Mouse (Mus musculus): Measurements from ENCODE around the gene Wdr46.

The Wdr46 gene

DNA sequence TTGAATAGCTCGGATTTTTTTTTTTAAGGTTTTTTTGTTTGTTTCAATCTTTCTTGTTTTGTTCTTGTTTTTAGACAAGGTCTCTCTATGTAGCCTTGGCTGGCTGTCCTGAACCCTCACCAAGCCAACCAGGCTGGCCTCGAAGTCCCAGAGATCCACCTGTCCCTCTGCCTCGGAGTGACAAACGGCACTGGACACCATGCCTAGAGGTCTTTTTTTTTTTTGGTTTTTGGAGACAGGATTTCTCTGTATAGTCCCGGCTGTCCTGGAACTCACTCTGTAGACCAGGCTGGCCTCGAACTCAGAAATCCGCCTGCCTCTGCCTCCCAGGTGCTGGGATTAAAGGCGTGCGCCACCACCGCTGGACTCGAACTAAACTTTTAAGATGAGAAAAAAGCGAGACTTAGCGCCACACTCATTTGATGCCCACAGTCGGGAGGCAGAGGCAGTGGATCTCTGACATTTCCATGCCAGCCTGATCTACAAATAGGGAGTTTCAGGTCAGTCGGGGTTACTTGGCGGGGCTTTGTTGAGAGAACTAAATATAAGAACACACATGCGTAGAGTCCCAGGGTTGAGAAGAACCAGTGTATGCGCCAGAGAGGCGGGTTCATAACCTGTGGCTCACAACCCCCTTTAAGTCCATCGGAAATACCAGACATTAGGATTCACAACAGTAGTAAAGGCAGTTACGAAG lies 12.1 kb upstream of the Wdr46 start:
- no peak for DNase-seq (ENCODE audit: low spot score in 2 of 2)

DNA sequence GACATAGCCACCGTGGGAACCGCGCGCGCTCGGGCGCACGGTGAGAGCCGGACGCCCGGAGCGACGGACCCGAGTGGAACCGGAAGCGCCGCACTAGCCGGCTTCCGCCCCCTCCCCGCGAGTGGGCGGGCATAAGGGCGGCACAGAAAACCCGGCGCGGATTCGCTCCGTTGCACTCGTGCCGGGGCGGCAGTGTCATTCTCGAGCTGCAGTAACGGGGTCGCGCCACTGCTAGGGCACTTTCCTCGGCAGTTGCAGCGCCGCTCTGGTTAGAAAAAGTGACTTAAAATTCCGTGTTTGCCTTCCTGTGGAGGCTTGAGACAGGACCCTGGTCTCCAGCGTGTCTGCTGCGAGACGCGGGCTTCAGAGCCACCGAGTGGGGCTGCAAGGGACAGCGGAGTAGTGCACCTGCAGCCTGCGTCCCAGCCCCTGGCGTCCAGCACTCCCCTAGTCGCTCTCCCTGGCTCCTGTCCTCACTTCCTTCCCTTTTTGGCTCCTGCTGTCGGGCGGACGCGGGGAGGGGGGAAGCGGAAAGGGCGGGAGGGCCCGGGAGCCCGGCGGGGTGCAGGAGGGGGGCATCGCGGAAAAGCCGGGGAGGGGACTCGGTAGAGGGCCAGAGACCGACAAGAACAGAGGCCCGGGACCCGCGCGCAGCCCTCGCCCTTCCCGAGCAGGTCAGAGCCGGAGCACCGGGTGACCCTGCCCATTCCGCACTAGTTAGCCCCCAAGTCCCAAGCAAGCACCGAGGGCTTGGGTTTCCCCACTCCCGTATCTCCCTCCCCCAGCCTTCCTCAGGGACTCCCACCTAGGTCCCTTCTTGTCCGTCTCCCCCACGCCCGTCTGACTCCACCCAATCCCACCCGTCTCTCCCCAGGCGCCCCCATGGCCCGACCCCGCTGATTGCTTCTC lies 10.8 kb upstream of the Wdr46 start, which contains the start of gene Rgl2:
Gene Rgl2 (plus strand): TSS at position 173 of the 909 bp plus-strand sequence.
- DNase-seq (ENCODE audit: low spot score in 2 of 2) = peak; percentile 86 to 88

DNA sequence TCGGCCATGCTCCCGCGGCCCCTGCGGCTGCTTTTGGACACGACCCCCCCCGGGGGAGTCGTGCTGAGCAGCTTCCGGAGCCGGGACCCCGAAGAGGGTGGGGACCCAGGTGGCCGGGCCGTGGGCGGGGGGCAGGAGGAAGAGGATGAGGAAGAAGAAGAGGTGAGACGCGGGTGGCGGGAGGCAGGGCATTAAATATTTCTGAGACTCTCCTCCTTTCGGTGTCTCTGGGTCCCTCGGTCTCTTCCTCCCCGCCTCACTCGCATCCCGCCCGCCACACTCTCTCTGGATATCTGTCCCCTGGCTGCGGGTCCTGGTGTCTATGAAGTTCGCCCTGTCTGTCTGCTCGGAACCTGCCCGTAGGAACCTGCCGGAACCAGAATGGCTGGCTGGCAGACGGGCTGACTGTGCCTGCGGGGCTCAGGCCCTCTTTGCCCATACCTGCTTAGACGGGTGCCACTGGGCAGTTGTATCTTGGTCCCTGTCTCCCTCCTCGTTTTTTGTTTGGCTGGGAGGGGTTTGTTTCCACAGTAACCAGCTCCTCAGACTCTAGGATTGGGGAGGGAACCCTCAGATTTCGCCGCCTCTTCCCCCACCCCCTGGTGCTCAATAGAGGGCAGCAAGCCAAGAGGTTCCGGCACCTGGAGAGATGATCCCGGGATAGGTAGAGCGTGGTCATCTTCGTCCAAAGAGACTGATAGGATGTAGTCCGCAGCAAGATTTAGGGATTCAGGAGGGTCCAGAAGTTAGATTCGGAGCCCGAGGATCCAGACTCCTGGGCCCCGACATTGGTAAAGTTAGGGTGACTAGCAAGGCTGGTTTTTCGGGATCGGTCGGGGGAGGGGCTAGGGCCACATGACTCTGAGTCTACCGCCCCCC lies 9.9 kb upstream of the Wdr46 start:
- peak; percentile 54 to 57 for DNase-seq (ENCODE audit: low spot score in 2 of 2)

- no peak for DNase-seq (ENCODE audit: low spot score in 2 of 2)
Measured at GRCm38 (mm10) chr17:33931159-33931866, 9.1 kb upstream of the Wdr46 start.

DNA sequence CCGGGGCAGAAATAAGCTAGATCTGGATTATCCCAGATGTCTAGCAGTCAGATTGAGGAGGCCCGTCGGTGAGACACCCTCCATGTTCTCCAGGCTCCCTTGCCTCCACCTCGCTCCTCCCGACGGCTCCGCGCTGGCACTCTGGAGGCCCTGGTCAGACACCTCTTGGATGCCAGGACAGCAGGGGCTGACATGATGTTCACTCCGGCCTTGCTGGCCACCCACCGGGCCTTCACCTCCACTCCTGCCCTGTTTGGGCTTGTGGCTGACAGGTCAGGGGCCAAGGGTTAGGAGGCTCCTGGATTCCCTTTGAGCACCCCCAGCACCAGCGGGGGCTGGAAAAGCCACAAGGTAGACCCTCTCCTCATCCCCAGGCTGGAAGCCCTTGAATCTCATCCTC lies 8.5 kb upstream of the Wdr46 start:
- DNase-seq (ENCODE audit: low spot score in 2 of 2) = peak in 1 of 2 experiments; percentile 3

- peak in 1 of 2 experiments; percentile 4 for DNase-seq (ENCODE audit: low spot score in 2 of 2)
Measured at GRCm38 (mm10) chr17:33932448-33932847, 8.0 kb upstream of the Wdr46 start.

DNA sequence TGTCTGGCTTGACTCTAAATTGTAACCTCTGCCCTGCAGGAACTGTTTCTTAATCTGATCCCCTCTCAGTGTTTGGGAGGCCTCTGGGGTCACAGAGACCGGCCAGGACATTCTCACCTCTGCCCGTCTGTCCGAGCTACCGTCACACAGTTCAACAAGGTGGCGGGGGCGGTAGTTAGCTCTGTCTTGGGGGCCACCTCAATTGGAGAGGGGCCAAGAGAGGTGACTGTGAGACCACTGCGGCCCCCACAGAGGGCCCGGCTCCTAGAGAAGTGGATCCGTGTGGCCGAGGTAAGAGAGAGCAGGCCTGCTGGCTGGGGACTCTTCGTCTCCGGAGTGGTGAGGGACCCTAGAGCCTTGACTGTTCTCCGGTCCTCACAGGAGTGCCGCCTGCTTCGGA lies 7.5 kb upstream of the Wdr46 start:
- no peak for DNase-seq (ENCODE audit: low spot score in 2 of 2)

- no peak for DNase-seq (ENCODE audit: low spot score in 2 of 2)
Measured at GRCm38 (mm10) chr17:33935422-33936055, 4.9 kb upstream of the Wdr46 start.

GRCm38 (mm10) chr17:33936993-33937392 lies 3.5 kb upstream of the Wdr46 start:
- no peak for DNase-seq (ENCODE audit: low spot score in 2 of 2)

GRCm38 (mm10) chr17:33938783-33939182 lies 1.7 kb upstream of the Wdr46 start:
- DNase-seq (ENCODE audit: low spot score in 2 of 2) = no peak

DNA sequence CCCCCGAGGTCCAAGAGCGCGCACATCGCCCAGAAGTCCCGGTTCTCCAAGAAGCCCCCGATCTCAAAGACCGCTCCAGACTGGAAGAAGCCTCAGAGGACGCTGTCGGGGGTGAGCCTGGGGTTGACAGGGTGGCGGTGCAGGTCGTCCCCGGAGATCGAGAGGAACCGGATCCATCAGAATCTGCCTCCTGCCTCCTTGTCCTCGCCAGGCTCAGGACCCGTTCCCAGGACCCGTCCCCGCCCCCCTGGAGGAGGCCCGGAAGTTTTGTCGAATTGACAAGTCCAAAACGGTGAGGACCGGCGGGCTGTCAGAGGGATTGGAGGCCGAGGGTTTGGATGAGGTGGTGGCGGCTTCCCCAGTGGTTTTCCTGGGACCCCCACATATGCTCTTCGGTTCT lies 521 bp downstream of the Wdr46 start:
- no peak for DNase-seq (ENCODE audit: low spot score in 2 of 2)

DNA sequence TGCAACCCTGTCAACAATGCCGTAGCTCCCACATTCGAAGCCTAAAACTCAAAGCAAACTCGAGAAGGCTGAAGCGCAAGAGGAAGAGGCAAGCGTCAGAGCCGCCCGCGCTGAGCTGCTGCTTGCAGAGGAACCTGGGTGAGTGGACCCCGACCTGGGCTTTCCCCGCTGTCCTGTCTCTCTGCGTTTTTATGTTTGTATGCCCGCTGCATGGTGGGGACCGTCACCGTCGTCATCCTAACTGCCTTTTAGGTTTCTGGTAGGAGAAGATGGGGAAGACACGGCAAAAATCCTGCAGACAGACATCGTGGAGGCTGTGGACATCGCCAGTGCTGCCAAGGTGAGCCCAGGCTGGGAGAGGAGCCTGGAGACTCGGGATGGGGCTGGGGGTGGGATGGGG lies 921 bp downstream of the Wdr46 start:
- no peak for DNase-seq (ENCODE audit: low spot score in 2 of 2)

DNA sequence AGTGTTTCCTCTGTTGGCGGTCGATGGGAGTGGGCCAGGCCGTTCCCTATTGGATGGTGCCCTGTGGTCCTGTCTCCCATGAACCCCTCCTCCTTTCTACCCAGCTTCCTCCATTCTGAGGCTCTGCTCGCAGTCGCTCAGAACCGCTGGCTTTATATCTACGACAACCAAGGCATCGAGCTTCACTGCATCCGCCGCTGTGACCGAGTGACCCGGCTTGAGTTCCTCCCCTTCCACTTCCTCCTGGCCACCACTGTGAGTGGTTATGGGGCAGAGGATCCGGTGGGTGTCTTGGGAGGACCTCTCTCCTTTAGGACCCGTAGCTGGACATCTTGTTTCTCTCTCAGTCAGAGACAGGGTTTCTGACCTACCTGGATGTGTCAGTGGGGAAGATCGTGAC lies 3.0 kb downstream of the Wdr46 start:
- no peak for DNase-seq (ENCODE audit: low spot score in 2 of 2)

- no peak for DNase-seq (ENCODE audit: low spot score in 2 of 2)
Measured at GRCm38 (mm10) chr17:33947430-33948089, 7.1 kb downstream of the Wdr46 start.

DNA sequence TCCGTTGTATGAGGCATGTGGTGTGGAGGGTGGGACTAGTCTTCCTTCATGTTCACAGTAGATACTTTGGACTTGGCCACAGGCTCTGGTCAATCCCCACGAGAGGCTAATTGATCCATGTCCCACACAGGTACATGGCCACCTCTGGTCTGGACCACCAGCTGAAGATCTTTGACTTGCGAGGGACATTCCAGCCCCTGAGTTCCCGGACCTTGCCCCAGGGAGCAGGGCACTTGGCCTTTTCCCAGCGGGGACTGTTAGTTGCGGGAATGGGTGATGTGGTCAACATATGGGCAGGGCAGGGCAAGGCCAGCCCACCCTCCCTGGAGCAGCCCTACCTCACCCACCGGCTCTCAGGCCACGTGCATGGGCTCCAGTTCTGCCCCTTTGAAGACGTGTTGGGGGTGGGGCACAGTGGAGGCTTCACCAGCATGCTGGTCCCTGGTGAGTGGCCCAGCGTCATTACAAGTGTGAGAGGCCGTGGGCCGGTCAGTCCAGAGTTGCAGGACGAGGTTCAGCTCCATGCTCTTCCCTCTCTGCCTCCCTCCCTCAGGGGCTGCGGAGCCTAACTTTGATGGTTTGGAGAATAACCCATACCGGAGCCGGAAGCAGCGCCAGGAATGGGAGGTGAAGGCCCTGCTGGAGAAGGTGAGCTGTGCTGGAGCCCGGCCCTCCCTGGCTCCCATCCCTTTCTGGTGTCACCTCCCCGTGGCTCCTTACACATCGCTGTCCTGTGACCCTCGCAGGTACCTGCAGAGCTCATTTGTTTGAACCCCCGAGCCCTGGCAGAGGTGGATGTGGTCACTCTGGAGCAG lies 7.8 kb downstream of the Wdr46 start:
- DNase-seq (ENCODE audit: low spot score in 2 of 2) = no peak

DNA sequence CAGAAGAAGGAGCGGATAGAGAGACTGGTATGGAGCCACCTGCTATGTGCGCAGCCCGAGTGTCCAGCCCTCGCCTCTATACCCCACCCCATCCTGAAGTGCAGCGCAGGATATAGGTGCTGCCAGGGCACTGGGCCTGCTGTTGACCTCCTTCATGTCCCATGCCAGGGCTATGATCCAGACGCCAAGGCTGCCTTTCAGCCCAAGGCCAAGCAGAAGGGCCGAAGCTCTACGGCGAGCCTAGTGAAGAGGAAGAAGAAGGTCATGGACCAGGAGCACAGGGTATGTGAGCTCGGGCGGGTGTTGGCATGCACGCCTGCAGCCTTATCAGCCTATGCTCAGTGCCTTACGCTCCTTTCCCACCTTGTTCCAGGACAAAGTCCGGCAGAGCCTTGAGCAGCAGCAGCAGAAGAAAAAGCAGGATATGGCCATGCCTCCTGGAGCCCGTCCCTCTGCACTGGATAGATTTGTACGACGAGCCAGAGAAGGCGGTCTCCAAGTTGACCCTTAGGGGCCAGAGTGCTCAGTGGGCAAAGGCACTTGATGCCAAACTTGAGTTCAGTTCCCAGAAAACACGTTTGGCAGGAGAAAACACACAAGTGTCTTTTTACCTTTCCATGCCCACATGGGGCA lies 8.6 kb downstream of the Wdr46 start:
- DNase-seq (ENCODE audit: low spot score in 2 of 2) = no peak

- DNase-seq (ENCODE audit: low spot score in 2 of 2) = no peak
Measured at GRCm38 (mm10) chr17:33950131-33950625, 9.7 kb downstream of the Wdr46 start.

DNA sequence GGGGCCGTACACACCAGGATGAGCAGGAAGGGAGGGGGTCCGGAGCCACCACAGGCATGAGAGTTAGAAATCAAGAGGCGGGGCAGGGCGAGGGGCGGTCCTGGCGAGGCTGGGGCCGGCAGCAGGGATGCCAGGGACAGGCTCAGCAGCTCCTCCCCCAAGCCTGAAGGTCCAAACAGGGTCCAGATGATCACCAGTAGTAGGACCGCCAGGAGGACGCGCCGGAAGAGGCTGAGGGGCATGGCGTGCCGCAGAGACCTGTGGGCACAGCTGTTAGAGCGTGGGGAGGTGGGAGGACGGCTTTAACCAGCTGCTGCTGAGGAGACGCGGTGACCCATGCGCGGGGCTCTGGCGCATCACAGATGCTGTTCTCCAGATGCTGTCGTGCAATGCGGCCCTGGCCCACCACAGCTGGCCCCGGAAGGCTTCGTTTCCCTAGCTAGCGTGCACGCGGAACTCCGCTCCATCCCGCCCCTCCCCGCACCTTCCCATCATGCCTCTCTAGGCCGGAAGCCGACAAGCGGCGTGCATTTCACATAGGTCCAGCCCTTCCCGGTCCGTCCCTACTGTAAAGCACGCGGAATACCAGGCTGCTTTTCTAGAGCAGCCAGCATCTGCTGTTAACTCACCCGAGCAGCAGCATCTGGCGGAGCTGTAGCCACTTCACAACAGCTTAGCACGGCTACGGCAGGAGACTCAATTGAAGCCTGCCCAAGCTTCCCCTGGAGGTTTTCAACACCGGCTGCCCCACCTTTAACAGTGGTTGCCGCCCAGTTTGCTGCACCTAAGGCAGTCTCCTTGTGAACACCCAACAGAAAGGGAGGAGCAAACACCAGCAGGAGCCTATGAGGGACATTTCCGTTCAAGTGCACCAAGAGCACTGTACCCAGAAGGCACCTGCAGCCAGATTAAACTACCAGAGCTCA lies 10.8 kb downstream of the Wdr46 start, which contains the start of gene B3galt4:
Gene B3galt4 (minus strand): TSS at position 468 of the 926 bp plus-strand sequence.
- peak; percentile 57 to 66 for DNase-seq (ENCODE audit: low spot score in 2 of 2)

All from frontal cortex, postnatal 25 days (tissue).